Mouse (Mus musculus): ENCODE results near the gene 4921509C19Rik. TPM values are rescaled to one million over a fixed set of nuclear protein-coding genes. Genes with fewer than 3 reads are reported as not detected.
"Not testable (repeated sequence)": the region's sequence is repeated elsewhere in the genome, so short reads cannot be mapped to it uniquely, and the experiment has no call there.

Gene 4921509C19Rik
- polyA plus RNA-seq, 1 experiment from 2014 or later, result not detected

DNA sequence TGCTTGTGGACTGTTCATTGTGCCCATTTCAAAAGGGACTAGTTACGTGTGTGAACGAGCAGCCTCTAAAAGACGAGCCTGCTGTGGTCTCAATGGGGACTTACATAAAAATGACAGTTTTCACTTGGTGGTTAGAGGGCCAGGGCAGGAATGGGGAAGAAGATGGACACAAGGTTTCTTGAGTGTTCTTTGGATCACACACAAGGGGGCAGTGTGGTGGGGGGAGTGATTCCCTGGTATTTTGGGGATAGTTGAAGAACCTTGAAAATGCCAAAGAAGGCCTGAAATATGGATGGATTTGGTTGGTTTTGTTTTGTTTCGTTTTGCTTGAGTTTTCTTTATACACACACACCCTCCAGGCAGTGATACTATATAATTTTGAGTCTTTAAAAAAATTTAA is 28.3 kb upstream of the 4921509C19Rik start:
- DNase-seq, result no peak
- no peak for ATAC-seq
- H3K9me3 ChIP-seq (ENCODE audit: low read length), result no peaks in the 10 kb centered on the region
- H3K27ac ChIP-seq (ENCODE audit: low read depth), result no peak overlapping the region
- H3K9ac ChIP-seq (replicated peaks), result no peak overlapping the region
- no peak overlapping the region for H3K4me3 ChIP-seq (ENCODE audit: low read depth, low read length)
- H3K27me3 ChIP-seq (ENCODE audit: insufficient read depth, low read length), result no peaks in the 10 kb centered on the region
- H3K36me3 ChIP-seq (replicated peaks; ENCODE audit: insufficient read depth, low read length), result peaks cover 57% of the 10 kb centered on the region
- whole genome bisulfite sequencing (ENCODE audit: insufficient replicate concordance), result 80% methylated on average over 4 of the region's 4 CpGs
- no peak for TF ChIP-seq EP300 (IDR thresholded peaks at IDR 0.05; ENCODE audit: low read depth)
- peak; percentile 31 for TF ChIP-seq CTCF (IDR thresholded peaks at IDR 0.05; ENCODE audit: low read depth)
- H3K4me1 ChIP-seq (ENCODE audit: insufficient read depth), result no peaks in the 10 kb centered on the region
- H3K4me2 ChIP-seq (ENCODE audit: low read depth, low read length), result no peak overlapping the region

GRCm38 (mm10) chr2:151500442-151501007 is 24.6 kb upstream of the 4921509C19Rik start:
- H3K36me3 ChIP-seq (replicated peaks; ENCODE audit: insufficient read depth, low read length), result peaks cover 42% of the 10 kb centered on the region
- DNase-seq, result no peak
- no peak for TF ChIP-seq EP300 (IDR thresholded peaks at IDR 0.05; ENCODE audit: low read depth)
- no peak for TF ChIP-seq CTCF (IDR thresholded peaks at IDR 0.05; ENCODE audit: low read depth)
- H3K9ac ChIP-seq (replicated peaks), result no peak overlapping the region
- no peaks in the 10 kb centered on the region for H3K27me3 ChIP-seq (ENCODE audit: insufficient read depth, low read length)
- H3K4me2 ChIP-seq (ENCODE audit: low read depth, low read length), result no peak overlapping the region
- H3K4me3 ChIP-seq (ENCODE audit: low read depth, low read length), result no peak overlapping the region
- WGBS (ENCODE audit: insufficient replicate concordance), result 63% methylated on average over 6 of the region's 6 CpGs
- no peak overlapping the region for H3K27ac ChIP-seq (ENCODE audit: low read depth)
- ATAC-seq, result no peak; the same call in 1 of the 2 replicates
- no peaks in the 10 kb centered on the region; the same call in 1 of the 2 replicates for H3K4me1 ChIP-seq (ENCODE audit: insufficient read depth)
- H3K9me3 ChIP-seq (ENCODE audit: low read length), result no peaks in the 10 kb centered on the region

DNA sequence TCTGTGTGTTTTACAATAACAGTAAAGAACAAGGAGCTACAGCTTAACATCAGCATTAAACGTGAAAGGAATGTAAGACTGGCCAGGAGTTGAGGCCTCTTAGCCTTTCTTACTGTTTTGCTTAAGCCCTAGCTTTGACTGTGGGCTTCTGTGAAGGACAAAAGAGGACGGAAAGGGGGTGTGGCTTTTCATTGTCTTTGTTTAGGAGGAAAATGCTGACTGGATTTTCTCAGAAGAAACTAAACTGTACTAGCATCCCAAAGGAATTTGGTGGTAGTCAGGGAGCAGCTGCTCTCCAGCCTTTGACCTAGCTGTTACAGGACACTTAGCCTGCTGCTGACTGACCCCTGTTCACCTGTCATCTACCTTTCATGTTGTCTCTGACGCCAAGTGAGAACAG is 22.4 kb upstream of the 4921509C19Rik start:
- DNase-seq, result no peak
- Histone ChIP-seq H3K9me3 (ENCODE audit: low read length) (no peaks in the 10 kb centered on the region), H3K27me3 (ENCODE audit: insufficient read depth, low read length) (no peaks in the 10 kb centered on the region), H3K4me1 (ENCODE audit: insufficient read depth) (peaks cover 6% of the 10 kb centered on the region), H3K4me2 (ENCODE audit: low read depth, low read length) (no peak overlapping the region), H3K36me3 (replicated peaks; ENCODE audit: insufficient read depth, low read length) (peaks cover 30% of the 10 kb centered on the region), H3K27ac (ENCODE audit: low read depth) (no peak overlapping the region), H3K4me3 (ENCODE audit: low read depth, low read length) (no peak overlapping the region), H3K9ac (replicated peaks) (no peak overlapping the region)
- ATAC-seq, result no peak
- TF ChIP-seq CTCF (IDR thresholded peaks at IDR 0.05; ENCODE audit: low read depth) (no peak), EP300 (IDR thresholded peaks at IDR 0.05; ENCODE audit: low read depth) (no peak)
- 63% methylated on average over 3 of the region's 3 CpGs for WGBS (ENCODE audit: insufficient replicate concordance)

DNA sequence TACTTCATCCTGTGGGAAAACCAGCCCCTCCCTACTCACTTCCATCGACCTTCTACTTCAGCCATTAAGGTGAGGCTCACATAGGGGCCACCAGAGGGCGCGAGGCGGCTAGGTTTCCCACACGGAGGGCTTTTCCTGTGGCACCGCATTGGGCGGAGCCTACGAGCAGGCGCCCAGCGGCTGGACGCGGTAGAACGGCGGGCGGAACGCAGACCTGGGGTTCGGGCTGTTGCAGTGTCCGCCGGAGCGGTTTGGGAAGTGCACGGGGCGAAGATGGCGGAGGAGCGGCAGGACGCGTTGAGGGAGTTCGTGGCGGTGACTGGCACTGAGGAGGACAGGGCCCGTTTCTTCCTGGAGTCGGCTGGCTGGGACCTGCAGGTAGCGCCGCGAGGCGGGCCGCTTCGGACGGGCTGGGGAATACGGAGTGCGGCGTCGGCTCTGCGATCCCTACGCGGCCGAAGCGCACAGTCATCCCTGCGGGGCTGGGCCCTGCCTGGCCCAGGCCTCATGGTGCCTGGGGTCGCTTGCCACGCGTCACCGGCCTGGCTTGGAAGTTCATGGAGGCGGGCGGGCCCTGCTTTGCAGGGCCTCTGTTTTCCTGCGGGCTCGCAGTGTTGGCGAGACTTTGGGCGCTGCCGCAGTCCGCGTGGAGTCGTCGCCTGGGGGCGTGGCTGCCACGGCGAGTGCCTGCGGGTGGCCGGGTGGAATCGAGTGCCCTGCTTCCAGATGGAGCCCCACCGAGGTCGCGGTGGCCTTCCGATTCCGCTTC is 18.3 kb upstream of the 4921509C19Rik start, which contains the start of gene Nsfl1c:
Gene Nsfl1c (plus strand): TSS at position 148 of the 769 bp plus-strand sequence.
- Histone ChIP-seq H3K9me3 (ENCODE audit: low read length) (no peaks in the 10 kb centered on the region), H3K9ac (replicated peaks) (peak within 1 kb of the TSS; percentile 93), H3K36me3 (replicated peaks; ENCODE audit: insufficient read depth, low read length) (peaks cover 10% of the 10 kb centered on the region; the same call in 1 of the 2 replicates), H3K4me1 (ENCODE audit: insufficient read depth) (peaks cover 6% of the 10 kb centered on the region), H3K27ac (ENCODE audit: low read depth) (0 out of 2 replicates have a peak within 1 kb of the TSS, but pooled peaks have one; percentile 40), H3K4me3 (ENCODE audit: low read depth, low read length) (peak within 1 kb of the TSS; percentile 96), H3K27me3 (ENCODE audit: insufficient read depth, low read length) (no peaks in the 10 kb centered on the region), H3K4me2 (ENCODE audit: low read depth, low read length) (peak within 1 kb of the TSS; percentile 85)
- 3% methylated on average over 70 of the region's 73 CpGs for whole genome bisulfite sequencing (ENCODE audit: insufficient replicate concordance)
- ATAC-seq (peak; percentile 100), DNase-seq (peak; percentile 95)
- TF ChIP-seq CTCF (IDR thresholded peaks at IDR 0.05; ENCODE audit: low read depth) (peak; percentile 99), EP300 (IDR thresholded peaks at IDR 0.05; ENCODE audit: low read depth) (peak; percentile 34)

DNA sequence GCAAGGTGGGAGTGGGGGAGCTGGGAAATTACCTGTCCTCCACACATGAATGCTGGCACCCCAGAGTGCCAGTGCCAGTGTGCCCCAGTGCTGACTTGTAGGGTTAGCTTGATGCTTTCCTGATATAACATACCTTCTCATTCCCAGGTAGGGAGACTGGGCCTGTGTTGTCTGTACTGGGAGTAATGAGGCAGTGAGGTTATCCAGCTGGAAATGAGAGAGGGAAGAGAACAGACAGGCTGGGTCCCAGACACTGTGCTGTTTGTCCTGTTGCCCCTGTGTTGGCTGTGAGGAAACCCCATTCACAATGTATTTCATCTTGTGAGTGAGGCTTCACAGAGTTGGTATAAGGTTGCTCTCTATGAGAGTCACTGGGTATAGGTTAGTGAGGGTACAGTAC is 10.5 kb upstream of the 4921509C19Rik start:
- no peak for ATAC-seq
- no peak for TF ChIP-seq CTCF (IDR thresholded peaks at IDR 0.05; ENCODE audit: low read depth)

DNA sequence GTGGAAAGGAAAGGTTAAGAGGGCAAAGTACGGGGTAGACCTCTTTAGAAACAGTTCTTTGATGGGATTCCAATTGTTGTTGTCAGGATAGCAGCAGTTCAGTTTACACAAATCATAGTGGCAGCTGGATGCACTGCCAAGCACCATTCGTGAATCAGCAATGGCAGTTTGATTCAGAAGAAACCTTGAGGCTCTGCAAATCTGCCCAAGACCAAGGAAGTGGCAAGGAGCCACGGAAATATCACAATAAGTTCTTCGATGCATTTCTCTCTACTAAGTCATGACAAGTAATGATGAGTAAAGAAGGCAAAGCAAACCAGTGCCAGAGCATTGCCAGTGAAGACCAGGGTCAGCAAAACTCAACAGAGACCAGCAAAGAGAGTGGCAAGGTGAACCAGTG is 41.0 kb downstream of the 4921509C19Rik start:
- H3K9ac ChIP-seq (replicated peaks); H3K4me1 ChIP-seq (ENCODE audit: insufficient read depth); H3K4me2 ChIP-seq (ENCODE audit: low read depth, low read length); H3K27ac ChIP-seq (ENCODE audit: low read depth); H3K36me3 ChIP-seq (replicated peaks; ENCODE audit: insufficient read depth, low read length); H3K27me3 ChIP-seq (ENCODE audit: insufficient read depth, low read length); H3K4me3 ChIP-seq (ENCODE audit: low read depth, low read length); H3K9me3 ChIP-seq (ENCODE audit: low read length); DNase-seq; ATAC-seq: not testable (repeated sequence)
- WGBS (ENCODE audit: insufficient replicate concordance), result 48% methylated on average over 4 of the region's 4 CpGs

More for the DNA sequence above, 10.5 kb upstream of the 4921509C19Rik start:
- no peak overlapping the region for H3K9ac ChIP-seq (replicated peaks)
- H3K9me3 ChIP-seq (ENCODE audit: low read length), result no peaks in the 10 kb centered on the region
- H3K4me3 ChIP-seq (ENCODE audit: low read depth, low read length), result no peak overlapping the region
- no peak overlapping the region for H3K27ac ChIP-seq (ENCODE audit: low read depth)
- H3K4me2 ChIP-seq (ENCODE audit: low read depth, low read length), result no peak overlapping the region
- no peaks in the 10 kb centered on the region for H3K36me3 ChIP-seq (replicated peaks; ENCODE audit: insufficient read depth, low read length)
- H3K4me1 ChIP-seq (ENCODE audit: insufficient read depth), result no peaks in the 10 kb centered on the region
- no peak for DNase-seq
- H3K27me3 ChIP-seq (ENCODE audit: insufficient read depth, low read length), result no peaks in the 10 kb centered on the region

Data from liver, postnatal 0 days (tissue).